Mouse (Mus musculus) kidney, adult 2 months (tissue): ENCODE results near the gene Abcc6. TPM values are rescaled to one million over a fixed set of nuclear protein-coding genes. Genes with fewer than 3 reads are reported as not detected.

Experiments
- DNase-seq: peaks from one replicate; pipeline ENCODE4 v3.0.0; 2021
- H3K27ac ChIP-seq: fragments of 200-500 bp; 2 replicates; pipeline ENCODE4 v1.5.1; 2012; ENCODE audit warnings: low read depth, low read length, control low read depth, inconsistent platforms; ENCODE audit not compliant: insufficient read depth
- H3K27me3 ChIP-seq: fragments of 200-500 bp; replicated peaks from 2 replicates; pipeline ENCODE4 v1.6.1; 2012; ENCODE audit warnings: mild to moderate bottlenecking, moderate library complexity, low read length, inconsistent platforms; ENCODE audit not compliant: control insufficient read depth, insufficient read depth
- H3K36me3 ChIP-seq: fragments of 200-500 bp; 2 replicates; pipeline ENCODE4 v1.6.1; 2012; ENCODE audit warnings: mild to moderate bottlenecking, moderate library complexity, low read length, inconsistent platforms; ENCODE audit not compliant: control insufficient read depth, insufficient read depth
- H3K4me1 ChIP-seq: fragments of 200-500 bp; 2 replicates; pipeline ENCODE4 v1.6.1; 2011; ENCODE audit warnings: low read length; ENCODE audit not compliant: control insufficient read depth, insufficient read depth
- H3K4me3 ChIP-seq: fragments of 200-500 bp; 2 replicates; pipeline ENCODE4 v1.5.1; 2011; ENCODE audit warnings: mild to moderate bottlenecking, low read depth, low read length, control low read depth; ENCODE audit not compliant: insufficient read depth
- CTCF ChIP-seq: fragments of 200-500 bp; conservative IDR thresholded peaks from 2 replicates; pipeline ENCODE4 v1.5.1; 2011; ENCODE audit warnings: low read depth, mild to moderate bottlenecking, control low read depth, low read length, moderate library complexity, mixed read lengths; ENCODE audit not compliant: insufficient read depth, insufficient read length
- POLR2A ChIP-seq: fragments of 200-500 bp; IDR thresholded peaks from one replicate; pipeline ENCODE4 v1.6.1; 2011; ENCODE audit warnings: low read depth, low read length, control low read depth
- WGBS: fragments of 180-500 bp; shearing (Covaris S2); methylation state at CpG from one replicate; pipeline ENCODE4 v1.1.7; 2018; 5-methylcytosine and 5-hydroxymethylcytosine counted together
- polyA plus RNA-seq: library from polyadenylated mRNA; depleted of rRNA; stranded (reverse); fragments of >200 nt; gene quantifications from 2 replicates; pipeline ENCODE4 v1.2.3, GENCODE M21; 2012; rRNA removed

Abcc6 gene
- 13.2 and 21.1 TPM in 2 replicates for polyA plus RNA-seq

DNA sequence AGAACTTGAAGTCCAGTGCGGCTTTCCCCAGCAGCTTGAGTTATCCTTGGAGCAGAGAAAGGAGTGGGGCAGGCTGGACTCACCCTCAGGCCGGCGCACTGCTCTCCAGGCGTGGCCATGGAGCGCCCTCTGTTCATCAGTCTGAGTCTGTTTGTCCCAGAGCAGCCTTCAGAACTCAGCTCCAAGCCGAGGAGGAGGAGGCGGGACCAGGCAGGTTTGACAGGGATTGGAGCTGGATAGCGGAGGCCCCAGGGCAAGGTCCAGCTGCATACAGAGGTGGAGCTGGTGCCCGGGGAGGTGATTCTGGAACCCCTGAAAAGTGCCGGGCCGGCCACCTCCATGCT lies at the start of gene Abcc6:
Abcc6 (minus strand) TSS at position 158 of the 344 bp plus-strand sequence.
- Histone ChIP-seq H3K27ac (peak within 1 kb of the TSS; percentile 73), H3K27me3 (no peaks in the 10 kb centered on the region), H3K4me1 (no peaks in the 10 kb centered on the region), H3K36me3 (no peaks in the 10 kb centered on the region), H3K4me3 (no peak within 1 kb of the TSS; the same call in 1 of the 2 replicates)
- peak; percentile 39 for TF ChIP-seq POLR2A
- no peak for TF ChIP-seq CTCF
- peak; percentile 93 for DNase-seq
- 8% methylated on average over 11 of the region's 11 CpGs for WGBS

DNA sequence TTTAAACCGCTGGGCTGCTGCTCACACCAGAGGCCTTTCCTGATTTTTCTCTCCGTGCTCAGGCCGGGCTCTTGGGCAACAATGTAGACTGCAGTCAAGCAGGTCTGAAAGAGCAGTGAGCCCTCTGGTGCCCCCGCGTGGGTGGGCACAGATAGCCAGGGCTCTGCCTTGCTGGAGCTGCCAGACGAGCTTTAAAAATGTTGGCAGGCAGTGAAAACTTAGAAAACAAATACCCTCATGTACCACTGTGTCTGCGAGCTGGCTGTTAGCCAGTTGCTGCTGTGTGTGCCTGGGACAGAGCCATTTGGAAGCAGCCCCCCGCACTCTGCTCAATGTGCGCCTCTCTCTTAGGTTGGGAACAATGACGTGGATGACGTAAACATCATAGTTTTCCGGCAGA lies 47.6 kb upstream of the Abcc6 start:
- H3K4me1 ChIP-seq, result peaks cover 2% of the 10 kb centered on the region; the same call in 1 of the 2 replicates
- 84% methylated on average over 12 of the region's 12 CpGs for WGBS
- DNase-seq, result no peak
- H3K36me3 ChIP-seq, result no peaks in the 10 kb centered on the region; the same call in 1 of the 2 replicates
- H3K4me3 ChIP-seq, result no peak overlapping the region
- no peaks in the 10 kb centered on the region for H3K27me3 ChIP-seq
- TF ChIP-seq POLR2A (no peak), CTCF (no peak)
- no peak overlapping the region for H3K27ac ChIP-seq

DNA sequence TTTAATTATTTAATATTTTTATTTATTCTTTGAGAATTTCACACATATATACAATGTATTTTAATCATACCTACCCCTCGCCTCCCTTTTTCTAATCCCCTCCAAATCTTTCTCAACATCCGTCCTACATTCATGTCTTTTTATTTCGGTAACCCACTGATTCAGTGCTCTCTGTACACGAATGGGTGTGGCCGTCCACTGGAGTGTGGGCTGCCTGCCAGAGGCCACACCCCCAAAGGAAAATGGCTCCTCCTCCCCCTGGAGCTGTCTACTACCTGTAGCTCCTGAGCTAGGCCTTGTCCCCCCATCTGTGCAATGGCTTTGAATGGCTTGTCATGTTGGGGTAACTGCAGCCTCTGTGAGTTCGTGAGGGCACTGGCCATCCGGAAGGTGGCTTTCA lies 46.7 kb upstream of the Abcc6 start:
- Histone ChIP-seq H3K36me3 (no peaks in the 10 kb centered on the region; the same call in 1 of the 2 replicates), H3K27me3 (no peaks in the 10 kb centered on the region), H3K27ac (no peak overlapping the region), H3K4me1 (peaks cover 2% of the 10 kb centered on the region; the same call in 1 of the 2 replicates), H3K4me3 (no peak overlapping the region)
- DNase-seq, result no peak
- 83% methylated on average over 7 of the region's 7 CpGs for WGBS
- TF ChIP-seq CTCF (no peak), POLR2A (no peak)

- Histone ChIP-seq H3K36me3 (no peaks in the 10 kb centered on the region), H3K4me3 (no peak overlapping the region), H3K27me3 (no peaks in the 10 kb centered on the region), H3K27ac (no peak overlapping the region), H3K4me1 (no peaks in the 10 kb centered on the region)
- TF ChIP-seq POLR2A (no peak), CTCF (no peak)
- DNase-seq, result no peak
- 92% methylated on average over 8 of the region's 8 CpGs for WGBS
Measured at GRCm38 (mm10) chr7:46068831-46069230, 38.7 kb upstream of the Abcc6 start.

- no peak overlapping the region for H3K27ac ChIP-seq
- no peaks in the 10 kb centered on the region for H3K27me3 ChIP-seq
- no peak overlapping the region for H3K4me3 ChIP-seq
- no peak for TF ChIP-seq CTCF
- no peak for TF ChIP-seq POLR2A
- no peak for DNase-seq
- peaks cover 1% of the 10 kb centered on the region; the same call in 1 of the 2 replicates for H3K36me3 ChIP-seq
- 98% methylated on average over 6 of the region's 6 CpGs for WGBS
- H3K4me1 ChIP-seq, result no peaks in the 10 kb centered on the region
Measured at GRCm38 (mm10) chr7:46063296-46063695, 33.2 kb upstream of the Abcc6 start.

DNA sequence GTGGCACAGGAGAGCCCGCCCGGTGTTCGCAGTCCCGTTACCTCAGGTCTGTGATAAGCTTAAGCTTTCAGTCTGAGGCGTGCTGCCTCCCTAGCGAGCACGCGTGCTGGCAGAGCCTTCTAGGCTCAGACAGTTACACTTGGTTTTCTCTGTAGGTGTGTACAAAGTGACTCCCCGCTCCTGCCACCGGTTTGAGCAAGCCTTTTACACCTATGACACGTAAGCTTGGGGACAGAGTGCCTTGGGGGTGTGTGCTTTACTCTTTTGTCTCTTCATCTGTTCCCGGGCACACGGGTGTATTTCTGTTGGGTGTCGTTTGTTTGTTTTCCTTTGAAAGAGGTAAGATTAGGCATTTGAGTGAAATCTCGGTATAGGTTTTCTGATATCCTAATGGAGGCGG lies 31.5 kb upstream of the Abcc6 start:
- no peaks in the 10 kb centered on the region for H3K4me1 ChIP-seq
- no peak overlapping the region for H3K4me3 ChIP-seq
- no peaks in the 10 kb centered on the region for H3K27me3 ChIP-seq
- TF ChIP-seq CTCF, result no peak
- no peak for TF ChIP-seq POLR2A
- DNase-seq, result no peak
- peaks cover 1% of the 10 kb centered on the region; the same call in 1 of the 2 replicates for H3K36me3 ChIP-seq
- no peak overlapping the region for H3K27ac ChIP-seq
- 97% methylated on average over 16 of the region's 16 CpGs for WGBS

GRCm38 (mm10) chr7:46060688-46061087 lies 30.6 kb upstream of the Abcc6 start:
- TF ChIP-seq POLR2A, result no peak
- no peak for TF ChIP-seq CTCF
- Histone ChIP-seq H3K27ac (no peak overlapping the region), H3K36me3 (peaks cover 1% of the 10 kb centered on the region; the same call in 1 of the 2 replicates), H3K27me3 (no peaks in the 10 kb centered on the region), H3K4me1 (no peaks in the 10 kb centered on the region), H3K4me3 (no peak overlapping the region)
- no peak for DNase-seq
- 92% methylated on average over 8 of the region's 8 CpGs for WGBS
